Mouse (Mus musculus): Measurements from ENCODE around the gene Slbp. TPM values are rescaled to one million over a fixed set of nuclear protein-coding genes. Genes with fewer than 3 reads are reported as not detected.

Gene Slbp
- polyA plus RNA-seq, 1 experiment from 2014 or later = 311 TPM

- 74% methylated on average over 3 of the region's 3 CpGs for WGBS
- Histone ChIP-seq H3K9me3 (no peaks in the 10 kb centered on the region), H3K36me3 (no peaks in the 10 kb centered on the region), H3K9ac (replicated peaks) (no peak overlapping the region), H3K4me1 (replicated peaks) (no peaks in the 10 kb centered on the region), H3K4me2 (no peak overlapping the region), H3K27me3 (peaks cover 8% of the 10 kb centered on the region), H3K4me3 (replicated peaks) (no peak overlapping the region), H3K27ac (no peak overlapping the region)
- no peak for ATAC-seq (ENCODE audit: insufficient number of reproducible peaks, insufficient read depth, low FRiP score, low TSS enrichment, low read depth)
Measured at GRCm38 (mm10) chr5:33588066-33588465, 64.3 kb downstream of the Slbp start.

- Histone ChIP-seq H3K27ac (no peak overlapping the region), H3K4me3 (replicated peaks) (no peak overlapping the region), H3K4me2 (no peak overlapping the region), H3K9ac (replicated peaks) (no peak overlapping the region), H3K36me3 (no peaks in the 10 kb centered on the region), H3K27me3 (peaks cover 8% of the 10 kb centered on the region), H3K4me1 (replicated peaks) (no peaks in the 10 kb centered on the region), H3K9me3 (no peaks in the 10 kb centered on the region)
- WGBS = 77% methylated on average over 18 of the region's 18 CpGs
- no peak for ATAC-seq (ENCODE audit: insufficient number of reproducible peaks, insufficient read depth, low FRiP score, low TSS enrichment, low read depth)
Measured at GRCm38 (mm10) chr5:33587498-33588058, 64.8 kb downstream of the Slbp start.

Other genes starting within 250 kb of the Slbp start
- gene Nkx1-1, start 218.6 kb downstream of the Slbp start, polyA plus RNA-seq (2016; fragmentation: Nextera tagmentation; extraction: Ambion mirVana) = not detected in 2 replicates
- gene Fam53a, start 22.9 kb downstream of the Slbp start, polyA plus RNA-seq (2016; fragmentation: Nextera tagmentation; extraction: Ambion mirVana) = 71.5 and 78.8 TPM in 2 replicates
- 0.46 and 0.74 TPM in 2 replicates for gene Gm9903, start 22.6 kb downstream of the Slbp start, polyA plus RNA-seq (2016; fragmentation: Nextera tagmentation; extraction: Ambion mirVana)
- 258 and 275 TPM in 2 replicates for gene Tacc3, start 5.6 kb upstream of the Slbp start, polyA plus RNA-seq (2016; fragmentation: Nextera tagmentation; extraction: Ambion mirVana)
- 41.9 and 42.8 TPM in 2 replicates for gene Tmem129, start 5.8 kb upstream of the Slbp start, polyA plus RNA-seq (2016; fragmentation: Nextera tagmentation; extraction: Ambion mirVana)
- gene Fgfr3, start 69.1 kb upstream of the Slbp start, polyA plus RNA-seq (2016; fragmentation: Nextera tagmentation; extraction: Ambion mirVana) = 24.5 and 28.0 TPM in 2 replicates
- gene Letm1, start 130.2 kb upstream of the Slbp start, polyA plus RNA-seq (2016; fragmentation: Nextera tagmentation; extraction: Ambion mirVana) = 55.7 and 56.6 TPM in 2 replicates
- 69.6 and 70.5 TPM in 2 replicates for gene Nsd2, start 168.2 kb upstream of the Slbp start, polyA plus RNA-seq (2016; fragmentation: Nextera tagmentation; extraction: Ambion mirVana)